Mouse (Mus musculus) kidney, embryonic 16.5 days (tissue): ENCODE data around the gene Olfr1386. TPM values are rescaled to one million over a fixed set of nuclear protein-coding genes. Genes with fewer than 3 reads are reported as not detected.

Experiments
- polyA plus RNA-seq: library from polyadenylated mRNA; unstranded; fragments of >200 nt; fragmentation: Nextera tagmentation; extraction: Ambion mirVana; gene quantifications from 2 replicates; pipeline ENCODE4 v1.2.1, GENCODE M21; 2015

Gene Olfr1386
- polyA plus RNA-seq, 1 experiment from 2014 or later: not detected

Other genes with a start within 250 kb of the Olfr1386 start
- gene Mgat1, start 220.9 kb upstream of the Olfr1386 start, polyA plus RNA-seq: 88.9 and 91.9 TPM in 2 replicates
- gene Olfr1393, start 186.7 kb upstream of the Olfr1386 start, polyA plus RNA-seq: not detected in 2 replicates
- gene Olfr1392, start 179.8 kb upstream of the Olfr1386 start, polyA plus RNA-seq: not detected in 2 replicates
- gene Olfr10, start 160.3 kb upstream of the Olfr1386 start, polyA plus RNA-seq: not detected in 2 replicates
- gene Olfr1391, start 142.3 kb upstream of the Olfr1386 start, polyA plus RNA-seq: not detected in 2 replicates
- gene Olfr1390, start 129.9 kb upstream of the Olfr1386 start, polyA plus RNA-seq: not detected in 2 replicates
- not detected in 2 replicates for gene Olfr1389, start 42.0 kb upstream of the Olfr1386 start, polyA plus RNA-seq
- gene Olfr1388, start 28.4 kb upstream of the Olfr1386 start, polyA plus RNA-seq: 0.05 TPM in 1 of 2 replicates, not detected in the other
- not detected in 2 replicates for gene Olfr1387, start 9.7 kb upstream of the Olfr1386 start, polyA plus RNA-seq
- gene Olfr1385, start 24.0 kb downstream of the Olfr1386 start, polyA plus RNA-seq: not detected in 2 replicates
- not detected in 2 replicates for gene Olfr1384, start 41.7 kb downstream of the Olfr1386 start, polyA plus RNA-seq
- gene Olfr1383, start 54.6 kb downstream of the Olfr1386 start, polyA plus RNA-seq: not detected in 2 replicates
- not detected in 2 replicates for gene Olfr1382, start 63.2 kb downstream of the Olfr1386 start, polyA plus RNA-seq
- not detected in 2 replicates for gene Olfr1381, start 78.4 kb downstream of the Olfr1386 start, polyA plus RNA-seq
- not detected in 2 replicates for gene Olfr1380, start 91.8 kb downstream of the Olfr1386 start, polyA plus RNA-seq
- 9.7 and 11.6 TPM in 2 replicates for gene Flt4, start 144.2 kb downstream of the Olfr1386 start, polyA plus RNA-seq
- not detected in 2 replicates for gene Scgb3a1, start 198.6 kb downstream of the Olfr1386 start, polyA plus RNA-seq
- 53.7 and 65.7 TPM in 2 replicates for gene Cnot6, start 247.7 kb downstream of the Olfr1386 start, polyA plus RNA-seq